Mouse (Mus musculus) heart, embryonic 10.5 days (tissue): Measurements from ENCODE around the gene Trpc7. TPM values are rescaled to one million over a fixed set of nuclear protein-coding genes. Genes with fewer than 3 reads are reported as not detected.

Experiments
- DNase-seq: peaks from one replicate; pipeline ENCODE4 v3.0.0-alpha.2; 2017; ENCODE audit warnings: low spot score
- H3K27ac ChIP-seq: fragments of 300-500 bp; sonication (generic); 2 replicates; pipeline ENCODE4 v1.5.1; 2016; ENCODE audit warnings: mild to moderate bottlenecking
- H3K27me3 ChIP-seq: fragments of 300-500 bp; sonication (generic); 2 replicates; pipeline ENCODE4 v1.6.1; 2016; ENCODE audit warnings: mild to moderate bottlenecking; ENCODE audit not compliant: poor library complexity, insufficient read depth, severe bottlenecking
- H3K36me3 ChIP-seq: fragments of 300-500 bp; sonication (generic); 2 replicates; pipeline ENCODE4 v1.6.1; 2016; ENCODE audit warnings: mild to moderate bottlenecking, moderate library complexity
- H3K4me1 ChIP-seq: fragments of 300-500 bp; sonication (generic); 2 replicates; pipeline ENCODE4 v1.6.1; 2016; ENCODE audit warnings: mild to moderate bottlenecking
- H3K4me3 ChIP-seq: fragments of 300-500 bp; sonication (generic); 2 replicates; pipeline ENCODE4 v1.5.1; 2016; ENCODE audit warnings: mild to moderate bottlenecking, moderate library complexity
- H3K9me3 ChIP-seq: fragments of 300-500 bp; sonication (generic); 2 replicates; pipeline ENCODE4 v1.6.1; 2016; ENCODE audit warnings: mild to moderate bottlenecking, moderate library complexity
- WGBS: fragments of 180-500 bp; shearing (Covaris S2); methylation state at CpG from one replicate; pipeline ENCODE4 v1.1.7; 2016; 5-methylcytosine and 5-hydroxymethylcytosine counted together
- polyA plus RNA-seq: library from polyadenylated mRNA; unstranded; fragments of >200 nt; fragmentation: Nextera tagmentation; extraction: Ambion mirVana; gene quantifications from 2 replicates; pipeline ENCODE4 v1.2.1, GENCODE M21; 2016

Trpc7 gene
- polyA plus RNA-seq, 1 experiment from 2014 or later, result 0.31 TPM

- 73% methylated on average over 8 of the region's 8 CpGs for WGBS
- DNase-seq, result no peak
- H3K4me3 ChIP-seq, result no peak overlapping the region
- no peak overlapping the region for H3K27ac ChIP-seq
- H3K27me3 ChIP-seq, result no peaks in the 10 kb centered on the region
- no peaks in the 10 kb centered on the region for H3K36me3 ChIP-seq
- no peaks in the 10 kb centered on the region for H3K4me1 ChIP-seq
- no peaks in the 10 kb centered on the region for H3K9me3 ChIP-seq
Measured at GRCm38 (mm10) chr13:56854506-56854905, 41.3 kb downstream of the Trpc7 start.

DNA sequence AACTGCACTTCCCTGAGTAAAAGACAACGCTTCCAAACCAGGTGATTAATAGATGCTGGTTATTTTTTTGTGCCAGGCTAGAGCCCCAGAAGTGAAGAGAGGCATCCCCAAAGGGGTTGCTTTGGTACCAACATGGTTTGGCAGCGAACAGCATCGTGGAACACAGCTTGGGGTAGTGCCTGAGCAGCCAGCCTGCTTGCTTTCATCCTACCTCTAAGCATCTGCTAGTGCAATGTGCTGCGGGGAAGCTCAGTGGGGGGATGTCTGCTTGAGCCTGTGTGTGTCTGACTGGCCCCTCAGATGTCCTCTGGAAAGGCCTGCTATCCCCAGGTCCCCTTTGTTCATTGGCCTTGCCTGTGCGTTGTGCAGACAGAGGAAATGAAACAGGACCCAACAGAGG is 42.4 kb downstream of the Trpc7 start:
- H3K27ac ChIP-seq, result no peak overlapping the region
- no peaks in the 10 kb centered on the region for H3K27me3 ChIP-seq
- H3K4me3 ChIP-seq, result no peak overlapping the region
- 65% methylated on average over 5 of the region's 5 CpGs for WGBS
- H3K4me1 ChIP-seq, result no peaks in the 10 kb centered on the region
- no peaks in the 10 kb centered on the region for H3K36me3 ChIP-seq
- H3K9me3 ChIP-seq, result no peaks in the 10 kb centered on the region
- DNase-seq, result no peak

DNA sequence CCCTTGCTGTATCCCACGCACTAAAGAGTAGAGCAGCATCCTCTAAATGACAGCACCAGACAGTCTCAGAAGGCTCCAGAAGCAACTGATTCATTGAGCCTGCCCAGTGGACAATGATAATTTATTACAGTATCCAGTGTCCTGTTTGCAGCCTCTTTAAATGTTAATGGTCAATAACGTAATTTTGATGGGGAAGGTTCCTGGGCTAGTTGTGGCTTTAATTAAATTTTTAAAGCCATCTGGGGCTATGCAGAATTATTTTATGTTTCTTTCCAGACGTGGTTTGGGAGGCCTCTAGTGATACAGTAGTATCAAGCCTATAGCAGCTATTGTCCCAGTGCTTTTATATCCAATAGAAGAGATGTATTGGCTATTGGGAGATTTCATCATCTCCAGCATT is 49.9 kb downstream of the Trpc7 start:
- DNase-seq, result no peak
- H3K9me3 ChIP-seq, result no peaks in the 10 kb centered on the region
- H3K36me3 ChIP-seq, result no peaks in the 10 kb centered on the region
- WGBS, result 80% methylated on average over 3 of the region's 3 CpGs
- no peaks in the 10 kb centered on the region for H3K27me3 ChIP-seq
- no peaks in the 10 kb centered on the region for H3K4me1 ChIP-seq
- H3K4me3 ChIP-seq, result no peak overlapping the region
- H3K27ac ChIP-seq, result no peak overlapping the region

DNA sequence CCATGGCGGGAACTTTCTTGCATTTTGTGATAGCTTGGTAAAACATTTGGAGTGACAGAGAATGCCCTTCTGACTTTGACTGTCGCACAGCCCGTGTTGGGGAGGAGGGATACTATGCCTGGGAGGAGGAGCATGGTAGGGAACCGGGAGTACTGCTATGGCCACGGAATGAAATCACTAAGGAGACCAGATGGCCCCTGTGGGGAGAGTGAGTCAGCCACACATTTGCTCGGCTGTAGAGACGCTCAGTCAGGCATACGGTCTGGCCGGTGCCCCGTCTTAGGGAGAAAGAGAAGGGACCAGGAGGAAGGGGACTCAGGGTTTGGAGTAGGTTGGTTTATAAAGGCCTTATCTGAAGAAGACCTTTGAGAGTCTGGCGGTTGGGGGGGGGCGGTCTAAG is 80.3 kb downstream of the Trpc7 start:
- no peak overlapping the region for H3K27ac ChIP-seq
- 81% methylated on average over 12 of the region's 12 CpGs for WGBS
- no peaks in the 10 kb centered on the region for H3K9me3 ChIP-seq
- H3K27me3 ChIP-seq, result no peaks in the 10 kb centered on the region
- DNase-seq, result no peak
- no peaks in the 10 kb centered on the region for H3K4me1 ChIP-seq
- no peak overlapping the region for H3K4me3 ChIP-seq
- no peaks in the 10 kb centered on the region for H3K36me3 ChIP-seq

DNA sequence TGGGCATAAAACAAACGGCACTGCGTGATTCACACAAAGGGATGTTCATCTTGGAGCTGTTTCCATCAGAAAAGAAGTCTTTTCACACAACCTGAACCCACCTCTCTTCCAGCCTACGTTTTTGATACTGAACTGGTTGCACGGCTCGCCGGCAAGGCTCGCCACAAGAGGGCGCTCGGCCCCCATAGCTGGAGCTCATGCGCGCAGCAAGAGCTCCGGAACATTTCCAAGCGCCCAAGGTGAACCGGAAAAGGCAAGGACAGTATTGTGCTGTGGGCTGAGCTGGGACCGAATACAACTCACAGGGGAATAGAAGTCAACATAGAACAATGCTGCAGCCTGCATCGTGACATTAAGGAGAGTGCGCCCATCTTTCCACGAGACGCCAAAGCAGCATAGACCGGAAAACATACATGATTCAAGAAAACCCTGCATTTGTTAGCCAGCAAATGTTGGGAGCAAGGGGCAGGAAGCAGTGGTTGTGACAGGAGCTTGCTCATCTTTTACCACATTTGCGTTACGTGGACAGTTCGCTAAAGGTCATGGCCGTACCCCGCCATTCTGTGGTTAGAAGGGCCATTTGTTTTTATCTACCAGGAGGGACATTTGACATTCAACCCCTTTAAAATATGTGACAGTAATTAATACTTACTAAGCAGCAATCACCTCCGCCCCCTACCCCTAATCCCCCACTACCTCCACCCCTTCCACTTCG is 88.9 kb downstream of the Trpc7 start:
- no peaks in the 10 kb centered on the region for H3K36me3 ChIP-seq
- peaks cover 15% of the 10 kb centered on the region; the same call in 1 of the 2 replicates for H3K27me3 ChIP-seq
- peak; percentile 92 for DNase-seq
- 0 out of 2 replicates have a peak, but pooled peaks cover 3% of the 10 kb centered on the region for H3K4me1 ChIP-seq
- no peaks in the 10 kb centered on the region for H3K9me3 ChIP-seq
- H3K4me3 ChIP-seq, result peak overlapping the region; percentile 49
- peak overlapping the region; percentile 79 for H3K27ac ChIP-seq
- WGBS, result 9% methylated on average over 27 of the region's 27 CpGs

- Histone ChIP-seq H3K4me1 (0 out of 2 replicates have a peak, but pooled peaks cover 3% of the 10 kb centered on the region), H3K27ac (no peak overlapping the region), H3K27me3 (peaks cover 20% of the 10 kb centered on the region; the same call in 1 of the 2 replicates), H3K36me3 (no peaks in the 10 kb centered on the region), H3K9me3 (no peaks in the 10 kb centered on the region), H3K4me3 (no peak overlapping the region)
- DNase-seq, result no peak
- WGBS, result 74% methylated on average over 3 of the region's 3 CpGs
Measured at GRCm38 (mm10) chr13:56805131-56805530, 90.7 kb downstream of the Trpc7 start.

- Histone ChIP-seq H3K4me3 (no peak overlapping the region), H3K27ac (no peak overlapping the region), H3K9me3 (no peaks in the 10 kb centered on the region), H3K27me3 (0 out of 2 replicates have a peak, but pooled peaks cover 5% of the 10 kb centered on the region), H3K4me1 (peaks cover 27% of the 10 kb centered on the region), H3K36me3 (no peaks in the 10 kb centered on the region)
- 83% methylated on average over 7 of the region's 7 CpGs for WGBS
- DNase-seq, result no peak
Measured at GRCm38 (mm10) chr13:56797459-56797858, 98.3 kb downstream of the Trpc7 start.

- Histone ChIP-seq H3K36me3 (no peaks in the 10 kb centered on the region), H3K27me3 (no peaks in the 10 kb centered on the region; the same call in 1 of the 2 replicates), H3K4me1 (peaks cover 31% of the 10 kb centered on the region), H3K4me3 (no peak overlapping the region), H3K9me3 (no peaks in the 10 kb centered on the region), H3K27ac (no peak overlapping the region)
- WGBS, result 83% methylated on average over 7 of the region's 7 CpGs
- DNase-seq, result no peak
Measured at GRCm38 (mm10) chr13:56795501-56795900, 100.3 kb downstream of the Trpc7 start.

- Histone ChIP-seq H3K4me1 (peaks cover 26% of the 10 kb centered on the region), H3K36me3 (no peaks in the 10 kb centered on the region), H3K27me3 (no peaks in the 10 kb centered on the region; the same call in 1 of the 2 replicates), H3K27ac (no peak overlapping the region), H3K4me3 (no peak overlapping the region), H3K9me3 (no peaks in the 10 kb centered on the region)
- WGBS, result 60% methylated on average over 7 of the region's 7 CpGs
- no peak for DNase-seq
Measured at GRCm38 (mm10) chr13:56794441-56794840, 101.4 kb downstream of the Trpc7 start.

- Histone ChIP-seq H3K27me3 (no peaks in the 10 kb centered on the region; the same call in 1 of the 2 replicates), H3K27ac (no peak overlapping the region), H3K36me3 (no peaks in the 10 kb centered on the region), H3K9me3 (no peaks in the 10 kb centered on the region), H3K4me3 (no peak overlapping the region), H3K4me1 (peaks cover 22% of the 10 kb centered on the region)
- no peak for DNase-seq
- WGBS, result 82% methylated on average over 3 of the region's 3 CpGs
Measured at GRCm38 (mm10) chr13:56792844-56793243, 102.9 kb downstream of the Trpc7 start.

DNA sequence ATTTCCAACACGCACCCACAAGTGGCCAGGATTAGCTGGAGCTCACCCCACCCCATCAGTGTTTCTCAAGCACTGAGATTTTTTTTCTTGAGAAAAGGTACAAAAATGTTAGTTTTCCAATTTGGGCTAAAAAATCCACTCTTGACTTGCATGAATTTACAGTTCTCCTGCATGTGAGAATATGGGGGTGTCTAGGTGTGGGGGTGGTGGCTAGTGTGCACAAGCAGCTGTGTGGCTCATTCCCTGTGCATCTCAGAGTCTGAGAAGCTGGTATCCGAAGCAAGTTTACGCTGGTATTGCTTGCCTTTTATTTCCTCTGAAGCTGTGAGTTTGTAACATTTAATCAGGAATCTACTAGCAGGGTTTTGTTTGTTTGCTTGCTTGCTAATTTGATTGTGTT is 105.1 kb downstream of the Trpc7 start:
- H3K36me3 ChIP-seq, result no peaks in the 10 kb centered on the region
- H3K27me3 ChIP-seq, result no peaks in the 10 kb centered on the region; the same call in 1 of the 2 replicates
- no peak overlapping the region for H3K27ac ChIP-seq
- H3K4me3 ChIP-seq, result no peak overlapping the region
- H3K4me1 ChIP-seq, result peaks cover 19% of the 10 kb centered on the region
- no peak for DNase-seq
- WGBS, result 93% methylated on average over 3 of the region's 3 CpGs
- H3K9me3 ChIP-seq, result no peaks in the 10 kb centered on the region

DNA sequence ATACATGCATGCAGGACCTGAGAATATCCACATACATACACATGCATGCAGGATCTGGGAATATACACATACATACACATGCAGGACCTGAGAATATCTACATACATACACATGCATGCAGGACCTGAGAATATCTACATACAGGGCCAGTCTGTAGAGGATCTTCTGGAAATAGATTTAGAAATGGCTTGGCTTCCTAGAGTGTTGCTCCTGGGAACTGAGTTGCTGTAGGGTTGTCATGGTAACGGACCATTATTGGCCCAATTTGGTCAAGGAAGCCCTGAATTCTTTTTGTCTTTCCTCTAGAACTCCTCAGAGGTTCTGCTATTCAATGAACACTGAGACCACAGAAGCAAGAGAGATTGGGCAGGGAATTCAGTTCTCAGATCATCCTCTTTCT is 113.2 kb downstream of the Trpc7 start:
- DNase-seq, result no peak

GRCm38 (mm10) chr13:56781697-56782096 is 114.1 kb downstream of the Trpc7 start:
- WGBS, result 85% methylated on average over 3 of the region's 3 CpGs
- DNase-seq, result no peak

More for the DNA sequence above, 113.2 kb downstream of the Trpc7 start:
- Histone ChIP-seq H3K36me3 (no peaks in the 10 kb centered on the region), H3K9me3 (no peaks in the 10 kb centered on the region), H3K4me1 (peaks cover 44% of the 10 kb centered on the region), H3K27me3 (peaks cover 5% of the 10 kb centered on the region; the same call in 1 of the 2 replicates), H3K27ac (no peak overlapping the region), H3K4me3 (no peak overlapping the region)
- WGBS, result 79% methylated on average over 1 of the region's 1 CpGs

More at GRCm38 (mm10) chr13:56781697-56782096, 114.1 kb downstream of the Trpc7 start:
- Histone ChIP-seq H3K9me3 (no peaks in the 10 kb centered on the region), H3K27ac (no peak overlapping the region), H3K36me3 (no peaks in the 10 kb centered on the region), H3K27me3 (peaks cover 5% of the 10 kb centered on the region; the same call in 1 of the 2 replicates), H3K4me3 (no peak overlapping the region), H3K4me1 (peaks cover 53% of the 10 kb centered on the region)
